Mouse (Mus musculus): ENCODE results near the gene Zfp142. TPM values are rescaled to one million over a fixed set of nuclear protein-coding genes. Genes with fewer than 3 reads are reported as not detected.

Zfp142 gene
- polyA plus RNA-seq, 1 experiment: 8.6 TPM

GRCm38 (mm10) chr1:74538650-74539049, 49.4 kb downstream of the Zfp142 start:
- H3K79me2 ChIP-seq (ENCODE audit: control insufficient read depth, insufficient read depth): no peaks in the 10 kb centered on the region
- H3K79me3 ChIP-seq (ENCODE audit: low read depth): no peaks in the 10 kb centered on the region
- H3K4me3 ChIP-seq (ENCODE audit: insufficient read depth, poor library complexity, severe bottlenecking): no peak overlapping the region
- TF ChIP-seq MAX (IDR thresholded peaks at IDR 0.05) (no peak), MYOD1 (IDR thresholded peaks at IDR 0.05; ENCODE audit: control insufficient read depth, insufficient read length, low read depth) (no peak), FOSL1 (IDR thresholded peaks at IDR 0.05; ENCODE audit: insufficient read depth, low read length, poor library complexity, severe bottlenecking) (no peak), CTCF (IDR thresholded peaks at IDR 0.05; ENCODE audit: control insufficient read depth, insufficient read depth, insufficient read length) (no peak), CEBPB (IDR thresholded peaks at IDR 0.05; ENCODE audit: low read depth) (no peak), MYOG (IDR thresholded peaks at IDR 0.05; ENCODE audit: control insufficient read depth, extremely low read depth, insufficient read length) (no peak)
- no peaks in the 10 kb centered on the region for H3K36me3 ChIP-seq (ENCODE audit: control insufficient read depth, insufficient read depth)
- no peaks in the 10 kb centered on the region for H3K27me3 ChIP-seq (ENCODE audit: control insufficient read depth, insufficient read depth, insufficient read length)
- no peak overlapping the region for H3ac ChIP-seq (ENCODE audit: control insufficient read depth, insufficient read length, low read depth)

GRCm38 (mm10) chr1:74528589-74528988, 59.5 kb downstream of the Zfp142 start:
- Histone ChIP-seq H3K27me3 (ENCODE audit: control insufficient read depth, insufficient read depth, insufficient read length) (no peaks in the 10 kb centered on the region), H3ac (ENCODE audit: control insufficient read depth, insufficient read length, low read depth) (no peak overlapping the region), H3K4me3 (ENCODE audit: insufficient read depth, poor library complexity, severe bottlenecking) (no peak overlapping the region), H3K79me2 (ENCODE audit: control insufficient read depth, insufficient read depth) (no peaks in the 10 kb centered on the region), H3K36me3 (ENCODE audit: control insufficient read depth, insufficient read depth) (peaks cover 84% of the 10 kb centered on the region), H3K79me3 (ENCODE audit: low read depth) (no peaks in the 10 kb centered on the region)
- TF ChIP-seq CTCF (IDR thresholded peaks at IDR 0.05; ENCODE audit: control insufficient read depth, insufficient read depth, insufficient read length) (no peak), MAX (IDR thresholded peaks at IDR 0.05) (no peak), USF1 (IDR thresholded peaks at IDR 0.05; ENCODE audit: low read depth) (no peak), FOSL1 (IDR thresholded peaks at IDR 0.05; ENCODE audit: insufficient read depth, low read length, poor library complexity, severe bottlenecking) (no peak), MYOG (IDR thresholded peaks at IDR 0.05; ENCODE audit: control insufficient read depth, extremely low read depth, insufficient read length) (no peak), MYOD1 (IDR thresholded peaks at IDR 0.05; ENCODE audit: control insufficient read depth, insufficient read length, low read depth) (no peak), CEBPB (IDR thresholded peaks at IDR 0.05; ENCODE audit: low read depth) (no peak)

- TF ChIP-seq FOSL1 (IDR thresholded peaks at IDR 0.05; ENCODE audit: insufficient read depth, low read length, poor library complexity, severe bottlenecking) (no peak), USF1 (IDR thresholded peaks at IDR 0.05; ENCODE audit: low read depth) (no peak)
- peaks cover 4% of the 10 kb centered on the region for H3K79me3 ChIP-seq (ENCODE audit: low read depth)
- no peaks in the 10 kb centered on the region for H3K79me2 ChIP-seq (ENCODE audit: control insufficient read depth, insufficient read depth)
- H3ac ChIP-seq (ENCODE audit: control insufficient read depth, insufficient read length, low read depth): no peak overlapping the region
- H3K27me3 ChIP-seq (ENCODE audit: control insufficient read depth, insufficient read depth, insufficient read length): no peaks in the 10 kb centered on the region
- no peak overlapping the region for H3K4me3 ChIP-seq (ENCODE audit: insufficient read depth, poor library complexity, severe bottlenecking)
- H3K36me3 ChIP-seq (ENCODE audit: control insufficient read depth, insufficient read depth): peaks cover 92% of the 10 kb centered on the region
These were observed 63.3 kb downstream of the Zfp142 start for GRCm38 (mm10) chr1:74524746-74525145.

- no peaks in the 10 kb centered on the region for H3K27me3 ChIP-seq (ENCODE audit: control insufficient read depth, insufficient read depth, insufficient read length)
- no peak overlapping the region for H3ac ChIP-seq (ENCODE audit: control insufficient read depth, insufficient read length, low read depth)
- peaks cover 72% of the 10 kb centered on the region for H3K36me3 ChIP-seq (ENCODE audit: control insufficient read depth, insufficient read depth)
- H3K4me3 ChIP-seq (ENCODE audit: insufficient read depth, poor library complexity, severe bottlenecking): no peak overlapping the region
- H3K79me2 ChIP-seq (ENCODE audit: control insufficient read depth, insufficient read depth): peaks cover 40% of the 10 kb centered on the region
- no peak for TF ChIP-seq CEBPB (IDR thresholded peaks at IDR 0.05; ENCODE audit: low read depth)
- no peak for TF ChIP-seq USF1 (IDR thresholded peaks at IDR 0.05; ENCODE audit: low read depth)
- no peak for TF ChIP-seq MAX (IDR thresholded peaks at IDR 0.05)
- TF ChIP-seq MYOD1 (IDR thresholded peaks at IDR 0.05; ENCODE audit: control insufficient read depth, insufficient read length, low read depth): no peak
- TF ChIP-seq CTCF (IDR thresholded peaks at IDR 0.05; ENCODE audit: control insufficient read depth, insufficient read depth, insufficient read length): no peak
- TF ChIP-seq FOSL1 (IDR thresholded peaks at IDR 0.05; ENCODE audit: insufficient read depth, low read length, poor library complexity, severe bottlenecking): no peak
- TF ChIP-seq MYOG (IDR thresholded peaks at IDR 0.05; ENCODE audit: control insufficient read depth, extremely low read depth, insufficient read length): no peak
- peaks cover 25% of the 10 kb centered on the region for H3K79me3 ChIP-seq (ENCODE audit: low read depth)
These were observed 68.2 kb downstream of the Zfp142 start for GRCm38 (mm10) chr1:74519875-74520274.

Small RNA genes within 50 kb of the gene (microRNA-seq; reads per million reads assigned to microRNA genes)
- not detected for gene Gm25035 (ENCODE audit: borderline microRNAs expressed)

Other genes with a start within 250 kb of the Zfp142 start
- gene Catip, start 226.1 kb downstream of the Zfp142 start, polyA plus RNA-seq (2012; fragmentation: generic; extraction: Trizol): not detected
- gene Slc11a1, start 213.1 kb downstream of the Zfp142 start, polyA plus RNA-seq (2012; fragmentation: generic; extraction: Trizol): 2.2 TPM
- 78.7 TPM for gene Ctdsp1, start 196.7 kb downstream of the Zfp142 start, polyA plus RNA-seq (2012; fragmentation: generic; extraction: Trizol)
- gene Vil1, start 178.9 kb downstream of the Zfp142 start, polyA plus RNA-seq (2012; fragmentation: generic; extraction: Trizol): 0.02 TPM
- 52.4 TPM for gene Cnot9, start 82.2 kb downstream of the Zfp142 start, polyA plus RNA-seq (2012; fragmentation: generic; extraction: Trizol)
- gene Plcd4, start 45.4 kb downstream of the Zfp142 start, polyA plus RNA-seq (2012; fragmentation: generic; extraction: Trizol): 0.33 TPM
- 4.9 TPM for gene Usp37, start 44.0 kb downstream of the Zfp142 start, polyA plus RNA-seq (2012; fragmentation: generic; extraction: Trizol)
- 19.9 TPM for gene Bcs1l, start within 50 bp of the Zfp142 start, polyA plus RNA-seq (2012; fragmentation: generic; extraction: Trizol)
- gene Rnf25, start 13.2 kb upstream of the Zfp142 start, polyA plus RNA-seq (2012; fragmentation: generic; extraction: Trizol): 28.3 TPM
- gene Stk36, start 13.2 kb upstream of the Zfp142 start, polyA plus RNA-seq (2012; fragmentation: generic; extraction: Trizol): 2.7 TPM
- 7.6 TPM for gene Ttll4, start 73.5 kb upstream of the Zfp142 start, polyA plus RNA-seq (2012; fragmentation: generic; extraction: Trizol)
- gene Cyp27a1, start 125.3 kb upstream of the Zfp142 start, polyA plus RNA-seq (2012; fragmentation: generic; extraction: Trizol): 0.05 TPM
- gene Prkag3, start 161.0 kb upstream of the Zfp142 start, polyA plus RNA-seq (2012; fragmentation: generic; extraction: Trizol): 0.66 TPM
- 3.0 TPM for gene Wnt6, start 183.6 kb upstream of the Zfp142 start, polyA plus RNA-seq (2012; fragmentation: generic; extraction: Trizol)
- 12.9 TPM for gene Wnt10a, start 203.3 kb upstream of the Zfp142 start, polyA plus RNA-seq (2012; fragmentation: generic; extraction: Trizol)